Mouse (Mus musculus) heart, embryonic 15.5 days (tissue): ENCODE data around the gene Wdr31. TPM values are rescaled to one million over a fixed set of nuclear protein-coding genes. Genes with fewer than 3 reads are reported as not detected.
A peak's percentile ranks its signal among the peaks of the same experiment; 100 is the strongest.
"Not testable (repeated sequence)": the region's sequence is repeated elsewhere in the genome, so short reads cannot be mapped to it uniquely, and the experiment has no call there.

Experiments used
- ATAC-seq: fragments of 200-750 bp; cut with Nextera tagmentation; replicated peaks from 2 replicates; pipeline ENCODE4 v1.8.0; 2017; ENCODE audit warnings: low read depth, moderate TSS enrichment; ENCODE audit not compliant: insufficient number of reproducible peaks, insufficient read depth, low FRiP score
- H3K27ac ChIP-seq: fragments of 300-500 bp; sonication (generic); 2 replicates; pipeline ENCODE4 v1.5.1; 2015; ENCODE audit warnings: mild to moderate bottlenecking, inconsistent platforms
- H3K27me3 ChIP-seq: fragments of 300-500 bp; sonication (generic); 2 replicates; pipeline ENCODE4 v1.6.1; 2015; ENCODE audit warnings: inconsistent platforms
- H3K36me3 ChIP-seq: fragments of 300-500 bp; sonication (generic); 2 replicates; pipeline ENCODE4 v1.6.1; 2015; ENCODE audit warnings: mild to moderate bottlenecking, inconsistent platforms
- H3K4me1 ChIP-seq: fragments of 300-500 bp; sonication (generic); replicated peaks from 2 replicates; pipeline ENCODE4 v1.6.1; 2015; ENCODE audit warnings: inconsistent platforms
- H3K4me2 ChIP-seq: fragments of 300-500 bp; sonication (generic); 2 replicates; pipeline ENCODE4 v1.6.1; 2015; ENCODE audit warnings: inconsistent platforms, mild to moderate bottlenecking, moderate library complexity
- H3K4me3 ChIP-seq: fragments of 300-500 bp; sonication (generic); 2 replicates; pipeline ENCODE4 v1.5.1; 2015; ENCODE audit warnings: mild to moderate bottlenecking, inconsistent platforms
- H3K9ac ChIP-seq: fragments of 300-500 bp; sonication (generic); 2 replicates; pipeline ENCODE4 v1.6.1; 2015; ENCODE audit warnings: mild to moderate bottlenecking, inconsistent platforms
- H3K9me3 ChIP-seq: fragments of 300-500 bp; sonication (generic); replicated peaks from 2 replicates; pipeline ENCODE4 v1.6.1; 2016; ENCODE audit warnings: inconsistent platforms
- WGBS: fragments of 180-500 bp; shearing (Covaris S2); methylation state at CpG from one replicate; pipeline ENCODE4 v1.1.7; 2015; ENCODE audit warnings: mixed read lengths; 5-methylcytosine and 5-hydroxymethylcytosine counted together
- polyA plus RNA-seq: library from polyadenylated mRNA; unstranded; fragments of >200 nt; fragmentation: Nextera tagmentation; extraction: Ambion mirVana; gene quantifications from 2 replicates; pipeline ENCODE4 v1.2.1, GENCODE M21; 2015

Wdr31 gene
- polyA plus RNA-seq, 1 experiment from 2014 or later: 2.5 TPM

GRCm38 (mm10) chr4:62479593-62479936 is 8.9 kb upstream of the Wdr31 start:
- not testable (repeated sequence) for H3K27ac ChIP-seq, H3K9ac ChIP-seq, H3K36me3 ChIP-seq, ATAC-seq, H3K9me3 ChIP-seq
- H3K4me1 ChIP-seq: peaks cover 11% of the 10 kb centered on the region
- peaks cover 12% of the 10 kb centered on the region; the same call in 1 of the 2 replicates for H3K27me3 ChIP-seq
- H3K4me2 ChIP-seq: peak overlapping the region; percentile 86
- WGBS: 13% methylated on average over 11 of the region's 11 CpGs
- H3K4me3 ChIP-seq: peak overlapping the region; percentile 47

GRCm38 (mm10) chr4:62477542-62478244 is 7.0 kb upstream of the Wdr31 start:
- no peak overlapping the region for H3K4me2 ChIP-seq
- no peak overlapping the region for H3K9ac ChIP-seq
- no peaks in the 10 kb centered on the region for H3K9me3 ChIP-seq
- H3K27me3 ChIP-seq: peaks cover 12% of the 10 kb centered on the region; the same call in 1 of the 2 replicates
- no peaks in the 10 kb centered on the region for H3K36me3 ChIP-seq
- peaks cover 11% of the 10 kb centered on the region for H3K4me1 ChIP-seq
- WGBS: 75% methylated on average over 6 of the region's 6 CpGs
- H3K4me3 ChIP-seq: no peak overlapping the region
- no peak for ATAC-seq
- H3K27ac ChIP-seq: no peak overlapping the region

- Histone ChIP-seq H3K9ac (no peak overlapping the region), H3K4me1 (peaks cover 11% of the 10 kb centered on the region), H3K36me3 (no peaks in the 10 kb centered on the region), H3K27me3 (peaks cover 12% of the 10 kb centered on the region; the same call in 1 of the 2 replicates), H3K4me2 (no peak overlapping the region), H3K9me3 (no peaks in the 10 kb centered on the region), H3K4me3 (no peak overlapping the region), H3K27ac (no peak overlapping the region)
- ATAC-seq: no peak
- WGBS: 78% methylated on average over 6 of the region's 6 CpGs
Measured at GRCm38 (mm10) chr4:62475793-62476192, 5.1 kb upstream of the Wdr31 start.

DNA sequence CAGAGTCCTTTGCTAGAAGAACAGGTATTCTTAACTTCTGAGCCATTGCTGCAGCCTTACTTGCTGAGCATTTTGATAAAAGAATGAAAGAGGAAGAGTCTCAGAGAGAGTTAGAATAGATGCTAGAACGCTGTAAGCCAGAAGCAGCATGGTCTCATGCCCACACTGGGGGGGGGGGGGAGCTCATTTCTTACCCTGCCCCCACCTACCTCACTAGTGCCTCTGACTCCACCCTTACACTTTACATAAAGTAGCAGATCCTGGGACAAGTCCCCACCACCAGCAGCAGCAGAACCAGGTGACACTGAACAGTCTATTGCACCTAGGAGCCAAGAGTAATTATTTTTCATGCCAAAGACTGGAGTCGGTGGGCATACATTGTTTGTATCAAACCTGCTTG is 4.4 kb upstream of the Wdr31 start:
- Histone ChIP-seq H3K36me3 (no peaks in the 10 kb centered on the region), H3K27me3 (peaks cover 12% of the 10 kb centered on the region; the same call in 1 of the 2 replicates), H3K4me3 (no peak overlapping the region), H3K4me2 (no peak overlapping the region), H3K9me3 (no peaks in the 10 kb centered on the region), H3K9ac (no peak overlapping the region), H3K27ac (no peak overlapping the region), H3K4me1 (peaks cover 15% of the 10 kb centered on the region)
- WGBS: 87% methylated on average over 2 of the region's 2 CpGs
- no peak for ATAC-seq

GRCm38 (mm10) chr4:62472071-62472470 is 1.4 kb upstream of the Wdr31 start:
- no peak for ATAC-seq
- H3K9ac ChIP-seq: no peak overlapping the region

DNA sequence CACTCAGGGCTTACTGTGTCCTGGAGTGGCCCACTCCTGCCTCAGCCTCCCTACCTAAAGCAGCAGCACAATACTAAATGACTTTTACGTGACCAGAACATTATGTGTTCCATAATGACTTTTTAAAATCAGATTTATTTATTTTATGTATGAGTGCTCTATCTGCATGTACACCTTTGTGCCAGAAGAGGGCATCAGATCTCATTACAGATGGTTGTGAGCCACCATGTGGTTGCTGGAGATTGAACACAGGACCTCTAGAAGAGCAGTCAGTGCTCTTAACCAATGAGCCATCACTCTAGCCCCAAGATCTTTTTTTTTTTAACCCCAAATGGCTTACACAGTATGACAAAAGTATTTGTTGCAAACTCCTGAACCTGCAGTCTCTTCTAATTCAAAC is 2.5 kb downstream of the Wdr31 start:
- no peak overlapping the region for H3K27ac ChIP-seq
- 86% methylated on average over 1 of the region's 1 CpGs for WGBS
- no peaks in the 10 kb centered on the region for H3K36me3 ChIP-seq

More at GRCm38 (mm10) chr4:62472071-62472470, 1.4 kb upstream of the Wdr31 start:
- H3K27me3 ChIP-seq: peaks cover 3% of the 10 kb centered on the region; the same call in 1 of the 2 replicates
- WGBS: 81% methylated on average over 2 of the region's 2 CpGs
- no peak overlapping the region for H3K4me3 ChIP-seq
- peaks cover 5% of the 10 kb centered on the region for H3K4me1 ChIP-seq
- H3K9me3 ChIP-seq: 0 out of 2 replicates have a peak, but pooled peaks cover 3% of the 10 kb centered on the region
- no peaks in the 10 kb centered on the region for H3K36me3 ChIP-seq
- H3K27ac ChIP-seq: no peak overlapping the region
- H3K4me2 ChIP-seq: no peak overlapping the region

DNA sequence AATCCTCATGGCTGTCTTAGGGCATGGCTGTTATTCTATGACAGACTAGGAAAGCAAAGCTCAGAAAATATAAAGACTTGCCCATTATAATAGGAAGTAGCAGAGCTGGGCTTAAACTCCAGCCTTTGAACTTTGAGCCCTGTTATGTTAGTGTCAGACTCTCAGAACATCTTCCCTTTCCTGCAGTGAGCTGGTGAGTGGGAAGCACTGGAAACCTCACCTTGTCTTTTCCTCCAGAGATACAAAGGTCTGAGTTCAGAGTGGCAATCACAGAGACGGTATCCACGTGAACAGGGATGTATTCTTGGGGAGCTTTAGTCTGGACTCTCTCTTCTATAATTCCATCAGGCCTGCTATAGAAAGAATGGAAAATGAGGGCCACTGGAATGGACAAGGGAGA is 7.6 kb downstream of the Wdr31 start:
- H3K4me3 ChIP-seq: no peak overlapping the region
- H3K4me2 ChIP-seq: no peak overlapping the region
- H3K27me3 ChIP-seq: no peaks in the 10 kb centered on the region
- ATAC-seq: no peak
- no peaks in the 10 kb centered on the region for H3K4me1 ChIP-seq
- no peak overlapping the region for H3K27ac ChIP-seq
- no peaks in the 10 kb centered on the region for H3K36me3 ChIP-seq
- no peaks in the 10 kb centered on the region for H3K9me3 ChIP-seq
- no peak overlapping the region for H3K9ac ChIP-seq
- WGBS: 79% methylated on average over 2 of the region's 2 CpGs

More for the DNA sequence above, 2.5 kb downstream of the Wdr31 start:
- Histone ChIP-seq H3K9ac (no peak overlapping the region), H3K4me3 (no peak overlapping the region), H3K4me1 (peaks cover 5% of the 10 kb centered on the region), H3K9me3 (0 out of 2 replicates have a peak, but pooled peaks cover 3% of the 10 kb centered on the region), H3K27me3 (no peaks in the 10 kb centered on the region), H3K4me2 (no peak overlapping the region)
- ATAC-seq: no peak

GRCm38 (mm10) chr4:62460348-62460747 is 10.3 kb downstream of the Wdr31 start:
- Histone ChIP-seq H3K36me3 (no peaks in the 10 kb centered on the region), H3K4me2 (no peak overlapping the region), H3K27me3 (no peaks in the 10 kb centered on the region), H3K9ac (no peak overlapping the region), H3K9me3 (no peaks in the 10 kb centered on the region), H3K27ac (no peak overlapping the region), H3K4me3 (no peak overlapping the region), H3K4me1 (no peaks in the 10 kb centered on the region)
- no peak for ATAC-seq
- 79% methylated on average over 8 of the region's 8 CpGs for WGBS

DNA sequence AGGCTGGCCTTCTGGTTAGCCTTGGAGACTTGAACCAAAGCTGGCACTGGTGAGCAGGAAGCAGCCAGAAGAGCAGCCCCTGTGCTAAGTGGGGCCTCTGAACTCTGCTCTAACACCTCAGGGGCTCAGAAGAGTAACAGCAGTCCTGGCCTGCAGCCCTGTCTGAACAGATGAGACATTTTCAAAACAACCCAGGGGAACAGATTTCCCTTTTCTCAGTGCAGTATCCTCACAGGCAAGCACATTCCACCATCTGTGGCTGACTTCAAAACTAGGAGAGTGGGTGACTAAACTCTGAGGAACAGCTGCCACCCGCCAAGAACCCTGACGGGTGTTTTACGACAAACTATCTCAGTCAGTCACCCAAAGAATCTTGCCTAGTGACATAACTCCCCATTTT is 11.6 kb downstream of the Wdr31 start:
- ATAC-seq: no peak
- Histone ChIP-seq H3K9me3 (no peaks in the 10 kb centered on the region), H3K4me2 (no peak overlapping the region), H3K27ac (no peak overlapping the region), H3K4me3 (no peak overlapping the region), H3K27me3 (no peaks in the 10 kb centered on the region), H3K36me3 (no peaks in the 10 kb centered on the region), H3K4me1 (no peaks in the 10 kb centered on the region), H3K9ac (no peak overlapping the region)
- 73% methylated on average over 3 of the region's 3 CpGs for WGBS

GRCm38 (mm10) chr4:62454995-62455394 is 15.7 kb downstream of the Wdr31 start:
- Histone ChIP-seq H3K36me3 (no peaks in the 10 kb centered on the region), H3K4me2 (no peak overlapping the region), H3K27me3 (no peaks in the 10 kb centered on the region), H3K9me3 (no peaks in the 10 kb centered on the region), H3K4me1 (no peaks in the 10 kb centered on the region), H3K4me3 (no peak overlapping the region), H3K27ac (no peak overlapping the region), H3K9ac (no peak overlapping the region)
- ATAC-seq: no peak
- WGBS: 47% methylated on average over 5 of the region's 5 CpGs

DNA sequence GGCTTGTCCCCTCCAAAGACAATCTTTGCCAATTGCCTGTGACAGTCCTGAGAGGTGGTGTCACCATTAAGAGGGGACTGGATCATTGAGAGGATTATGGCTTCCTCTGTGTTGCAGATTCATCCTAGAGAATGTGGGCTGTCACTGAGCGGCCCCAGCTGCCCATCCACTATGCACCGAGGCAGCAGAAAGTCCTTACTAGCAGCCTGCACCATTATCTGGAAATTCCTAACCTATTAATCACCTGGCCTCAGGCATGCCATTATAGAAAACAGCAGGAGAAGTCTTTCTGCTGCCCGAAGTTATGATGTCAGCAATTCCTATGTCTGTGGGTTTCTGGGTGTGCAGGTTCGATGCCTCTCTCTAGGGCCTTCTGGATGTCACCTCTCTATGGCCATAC is 29.7 kb downstream of the Wdr31 start:
- 45% methylated on average over 4 of the region's 4 CpGs for WGBS
- H3K27ac ChIP-seq: no peak overlapping the region
- no peak overlapping the region for H3K9ac ChIP-seq
- H3K36me3 ChIP-seq: no peaks in the 10 kb centered on the region
- H3K27me3 ChIP-seq: no peaks in the 10 kb centered on the region
- ATAC-seq: no peak
- no peaks in the 10 kb centered on the region for H3K4me1 ChIP-seq
- H3K4me3 ChIP-seq: no peak overlapping the region
- no peak overlapping the region for H3K4me2 ChIP-seq
- no peaks in the 10 kb centered on the region for H3K9me3 ChIP-seq

- Histone ChIP-seq H3K27me3 (no peaks in the 10 kb centered on the region), H3K27ac (no peak overlapping the region), H3K4me3 (no peak overlapping the region), H3K9ac (no peak overlapping the region), H3K4me1 (no peaks in the 10 kb centered on the region), H3K9me3 (no peaks in the 10 kb centered on the region), H3K4me2 (no peak overlapping the region), H3K36me3 (no peaks in the 10 kb centered on the region)
- 77% methylated on average over 4 of the region's 4 CpGs for WGBS
- ATAC-seq: no peak
Measured at GRCm38 (mm10) chr4:62440544-62440943, 30.2 kb downstream of the Wdr31 start.
